Mouse (Mus musculus) neural tube, embryonic 11.5 days (tissue): ENCODE results near the gene Sec31b. TPM values are rescaled to one million over a fixed set of nuclear protein-coding genes. Genes with fewer than 3 reads are reported as not detected.
A peak's percentile ranks its signal among the peaks of the same experiment; 100 is the strongest.

ENCODE experiments used
- ATAC-seq: fragments of 200-750 bp; cut with Nextera tagmentation; 2 replicates; pipeline ENCODE4 v1.8.0; 2017; ENCODE audit warnings: moderate number of reproducible peaks, mild to moderate bottlenecking, moderate TSS enrichment, moderate library complexity; ENCODE audit not compliant: insufficient read depth, low FRiP score, low TSS enrichment
- DNase-seq: peaks from one replicate; pipeline ENCODE4 v3.0.0-alpha.2; 2015; ENCODE audit warnings: low spot score
- H3K27ac ChIP-seq: fragments of 300-500 bp; sonication (generic); 2 replicates; pipeline ENCODE4 v1.5.1; 2014; ENCODE audit warnings: low read depth, mild to moderate bottlenecking, low read length
- H3K27me3 ChIP-seq: fragments of 300-500 bp; sonication (generic); 2 replicates; pipeline ENCODE4 v1.6.1; 2014; ENCODE audit warnings: mild to moderate bottlenecking, low read length, mixed read lengths; ENCODE audit not compliant: control insufficient read depth, insufficient read depth
- H3K36me3 ChIP-seq: fragments of 300-500 bp; sonication (generic); 2 replicates; pipeline ENCODE4 v1.6.1; 2014; ENCODE audit warnings: mild to moderate bottlenecking, low read length, moderate library complexity, mixed read lengths; ENCODE audit not compliant: control insufficient read depth, insufficient read depth
- H3K4me1 ChIP-seq: fragments of 300-500 bp; sonication (generic); 2 replicates; pipeline ENCODE4 v1.6.1; 2014; ENCODE audit warnings: low read length, mixed read lengths; ENCODE audit not compliant: control insufficient read depth, insufficient read depth
- H3K4me2 ChIP-seq: fragments of 300-500 bp; sonication (generic); 2 replicates; pipeline ENCODE4 v1.6.1; 2014; ENCODE audit warnings: low read depth, mild to moderate bottlenecking, moderate library complexity
- H3K4me3 ChIP-seq: fragments of 300-500 bp; sonication (generic); 2 replicates; pipeline ENCODE4 v1.5.1; 2014; ENCODE audit warnings: low read depth, low read length
- H3K9ac ChIP-seq: fragments of 300-500 bp; sonication (generic); 2 replicates; pipeline ENCODE4 v1.6.1; 2014; ENCODE audit warnings: mild to moderate bottlenecking, low read length
- H3K9me3 ChIP-seq: fragments of 300-500 bp; sonication (generic); 2 replicates; pipeline ENCODE4 v1.6.1; 2016; ENCODE audit warnings: low read length; ENCODE audit not compliant: control insufficient read depth
- WGBS: fragments of 180-500 bp; shearing (Covaris S2); extraction: QIAGEN DNeasy Blood & Tissue Kit; methylation state at CpG from one replicate; pipeline ENCODE4 v1.1.7; 2014; 5-methylcytosine and 5-hydroxymethylcytosine counted together
- polyA plus RNA-seq: library from polyadenylated mRNA; unstranded; fragments of >200 nt; fragmentation: Nextera tagmentation; extraction: Ambion mirVana; gene quantifications from 2 replicates; pipeline ENCODE4 v1.2.1, GENCODE M21; 2014

The Sec31b gene
- polyA plus RNA-seq, 1 experiment from 2014 or later, result 0.37 TPM

- Histone ChIP-seq H3K9me3 (no peaks in the 10 kb centered on the region), H3K27ac (no peak within 1 kb of the TSS), H3K27me3 (no peaks in the 10 kb centered on the region), H3K9ac (no peak within 1 kb of the TSS), H3K36me3 (peaks cover 14% of the 10 kb centered on the region; the same call in 1 of the 2 replicates), H3K4me1 (peaks cover 4% of the 10 kb centered on the region; the same call in 1 of the 2 replicates), H3K4me3 (no peak within 1 kb of the TSS), H3K4me2 (no peak within 1 kb of the TSS)
- 96% methylated on average over 4 of the region's 4 CpGs for WGBS
- ATAC-seq, result no peak
- DNase-seq, result no peak
Observed at GRCm38 (mm10) chr19:44552731-44553130, 7.1 kb upstream of the Sec31b start, which contains the start of gene Gm20538. Gm20538 (minus strand) TSS chr19:44552831.

GRCm38 (mm10) chr19:44544775-44545174, 889 bp downstream of the Sec31b start:
- WGBS, result 4% methylated on average over 13 of the region's 13 CpGs
- DNase-seq (peak; percentile 86), ATAC-seq (no peak)
- Histone ChIP-seq H3K27me3 (no peaks in the 10 kb centered on the region), H3K9me3 (no peaks in the 10 kb centered on the region), H3K9ac (no peak overlapping the region), H3K27ac (no peak overlapping the region), H3K4me1 (peaks cover 3% of the 10 kb centered on the region; the same call in 1 of the 2 replicates), H3K36me3 (peaks cover 3% of the 10 kb centered on the region; the same call in 1 of the 2 replicates), H3K4me3 (no peak overlapping the region), H3K4me2 (peak overlapping the region; percentile 94)

GRCm38 (mm10) chr19:44544372-44544771, 1.3 kb downstream of the Sec31b start:
- Histone ChIP-seq H3K36me3 (peaks cover 3% of the 10 kb centered on the region; the same call in 1 of the 2 replicates), H3K4me1 (peaks cover 3% of the 10 kb centered on the region; the same call in 1 of the 2 replicates), H3K4me2 (no peak overlapping the region), H3K27ac (no peak overlapping the region), H3K9me3 (no peaks in the 10 kb centered on the region), H3K4me3 (no peak overlapping the region), H3K9ac (no peak overlapping the region), H3K27me3 (no peaks in the 10 kb centered on the region)
- DNase-seq (no peak), ATAC-seq (no peak)
- WGBS, result 58% methylated on average over 10 of the region's 10 CpGs

GRCm38 (mm10) chr19:44542694-44543178, 2.9 kb downstream of the Sec31b start:
- H3K27me3 ChIP-seq, result no peaks in the 10 kb centered on the region

GRCm38 (mm10) chr19:44537416-44537815, 8.2 kb downstream of the Sec31b start:
- Histone ChIP-seq H3K27me3 (no peaks in the 10 kb centered on the region), H3K4me3 (no peak overlapping the region), H3K4me2 (no peak overlapping the region), H3K36me3 (no peaks in the 10 kb centered on the region), H3K9ac (no peak overlapping the region), H3K27ac (no peak overlapping the region), H3K4me1 (no peaks in the 10 kb centered on the region), H3K9me3 (no peaks in the 10 kb centered on the region)
- 91% methylated on average over 8 of the region's 8 CpGs for WGBS
- DNase-seq (no peak), ATAC-seq (no peak)

More at GRCm38 (mm10) chr19:44542694-44543178, 2.9 kb downstream of the Sec31b start:
- Histone ChIP-seq H3K27ac (no peak overlapping the region), H3K4me1 (peaks cover 3% of the 10 kb centered on the region; the same call in 1 of the 2 replicates), H3K9me3 (no peaks in the 10 kb centered on the region), H3K4me3 (no peak overlapping the region), H3K9ac (no peak overlapping the region), H3K36me3 (no peaks in the 10 kb centered on the region), H3K4me2 (no peak overlapping the region)
- ATAC-seq, result no peak
- DNase-seq, result no peak
- 95% methylated on average over 8 of the region's 8 CpGs for WGBS

- ATAC-seq (no peak), DNase-seq (no peak)
- Histone ChIP-seq H3K27me3 (no peaks in the 10 kb centered on the region), H3K4me1 (no peaks in the 10 kb centered on the region), H3K9ac (no peak overlapping the region), H3K36me3 (no peaks in the 10 kb centered on the region), H3K27ac (no peak overlapping the region), H3K9me3 (no peaks in the 10 kb centered on the region), H3K4me3 (no peak overlapping the region), H3K4me2 (no peak overlapping the region)
- WGBS, result 33% methylated on average over 3 of the region's 3 CpGs
Observed at GRCm38 (mm10) chr19:44535376-44535775, 10.3 kb downstream of the Sec31b start.

- ATAC-seq (no peak), DNase-seq (no peak)
- H3K4me1 ChIP-seq, result no peaks in the 10 kb centered on the region
- no peak overlapping the region for H3K4me2 ChIP-seq
- H3K9me3 ChIP-seq, result no peaks in the 10 kb centered on the region
- H3K27me3 ChIP-seq, result no peaks in the 10 kb centered on the region
- H3K27ac ChIP-seq, result no peak overlapping the region
- no peak overlapping the region for H3K4me3 ChIP-seq
- no peaks in the 10 kb centered on the region for H3K36me3 ChIP-seq
- 89% methylated on average over 6 of the region's 6 CpGs for WGBS
- H3K9ac ChIP-seq, result no peak overlapping the region
Observed at GRCm38 (mm10) chr19:44530018-44530417, 15.6 kb downstream of the Sec31b start.

GRCm38 (mm10) chr19:44525551-44526205, 20.0 kb downstream of the Sec31b start:
- Histone ChIP-seq H3K9ac (no peak overlapping the region), H3K27ac (no peak overlapping the region), H3K9me3 (no peaks in the 10 kb centered on the region), H3K4me3 (no peak overlapping the region), H3K36me3 (no peaks in the 10 kb centered on the region), H3K4me1 (no peaks in the 10 kb centered on the region), H3K4me2 (no peak overlapping the region), H3K27me3 (no peaks in the 10 kb centered on the region)
- 87% methylated on average over 9 of the region's 9 CpGs for WGBS
- ATAC-seq (no peak), DNase-seq (no peak)

- DNase-seq (peak; percentile 37), ATAC-seq (no peak)
- no peak overlapping the region for H3K27ac ChIP-seq
- H3K9ac ChIP-seq, result no peak overlapping the region
- no peaks in the 10 kb centered on the region for H3K9me3 ChIP-seq
- WGBS, result 14% methylated on average over 7 of the region's 7 CpGs
- H3K36me3 ChIP-seq, result no peaks in the 10 kb centered on the region
- H3K27me3 ChIP-seq, result peaks cover 5% of the 10 kb centered on the region; the same call in 1 of the 2 replicates
- no peak overlapping the region for H3K4me3 ChIP-seq
- H3K4me1 ChIP-seq, result peaks cover 14% of the 10 kb centered on the region
- H3K4me2 ChIP-seq, result no peak overlapping the region
Observed at GRCm38 (mm10) chr19:44519152-44519551, 26.5 kb downstream of the Sec31b start.
